Mouse (Mus musculus) yolk sac, embryonic 10.5 days (tissue): Measurements from ENCODE around the gene Klk8.

Experiments used
- DNase-seq: peaks from one replicate; pipeline ENCODE4 v3.0.0-alpha.2; 2017; ENCODE audit warnings: low spot score

Gene Klk8

DNA sequence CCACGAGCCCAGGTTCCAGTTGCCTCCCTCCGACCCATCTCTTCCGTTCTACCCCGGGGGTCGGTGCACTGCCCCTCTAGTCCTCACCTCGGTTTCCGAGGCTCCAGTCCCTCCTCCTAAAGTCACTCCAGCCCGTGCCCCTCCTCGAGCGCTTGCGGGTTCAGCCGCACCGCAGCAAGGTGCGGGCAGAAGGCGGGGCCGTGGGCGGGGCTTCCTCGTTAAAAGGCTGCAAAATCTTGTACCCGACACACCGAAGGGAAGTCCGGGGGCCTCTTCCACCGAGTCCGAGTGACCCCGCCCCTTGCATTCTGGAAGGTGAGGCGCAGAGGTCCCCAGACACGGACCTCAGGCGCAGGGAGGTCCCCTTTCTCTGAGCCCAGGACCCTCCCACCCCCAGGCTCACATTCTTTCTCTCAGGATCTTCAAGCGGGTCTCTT, at the start of gene Klk8:
TSS of gene Klk8 (plus strand) at position 245 of the 437 bp plus-strand sequence.
- DNase-seq: no peak

DNA sequence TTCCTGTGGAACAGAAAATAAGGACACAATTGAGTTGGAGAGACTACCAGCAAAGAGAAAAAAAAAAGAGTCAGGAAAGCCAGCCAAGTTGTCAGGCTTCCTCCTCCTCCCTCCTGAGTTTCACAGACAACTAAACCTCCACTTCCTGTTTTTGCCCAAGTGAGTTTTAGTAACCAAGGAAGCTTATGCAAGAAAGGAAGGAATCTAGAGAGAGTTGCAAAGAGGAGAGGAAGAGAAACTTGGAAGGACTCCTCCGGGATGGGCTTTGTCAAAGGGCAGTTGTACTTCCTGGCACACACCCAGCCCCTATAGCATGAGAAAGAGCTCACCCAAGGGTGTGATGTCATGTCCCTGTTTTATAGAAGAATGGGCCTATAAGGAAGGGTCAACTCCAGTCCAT, 49.6 kb upstream of the Klk8 start:
- no peak for DNase-seq

DNA sequence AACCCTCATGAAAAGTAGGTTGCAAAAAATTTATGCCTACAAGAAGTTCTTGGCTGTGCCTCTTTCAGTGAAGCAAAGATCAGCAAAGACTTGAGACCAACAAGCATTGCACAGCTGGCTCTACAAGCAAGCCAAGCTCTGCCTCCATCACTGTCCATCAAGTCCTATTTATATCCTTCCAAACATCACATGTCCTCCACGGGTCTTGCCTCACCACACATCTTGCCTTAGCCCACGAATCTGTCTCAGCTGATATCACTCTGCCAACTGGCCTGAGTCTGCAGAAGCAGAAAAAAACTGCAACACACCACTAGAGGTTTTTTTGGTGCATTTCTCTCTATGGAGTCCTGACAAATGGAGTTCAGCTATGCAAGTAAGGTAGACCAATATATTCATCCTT, 44.6 kb upstream of the Klk8 start:
- DNase-seq: no peak

DNA sequence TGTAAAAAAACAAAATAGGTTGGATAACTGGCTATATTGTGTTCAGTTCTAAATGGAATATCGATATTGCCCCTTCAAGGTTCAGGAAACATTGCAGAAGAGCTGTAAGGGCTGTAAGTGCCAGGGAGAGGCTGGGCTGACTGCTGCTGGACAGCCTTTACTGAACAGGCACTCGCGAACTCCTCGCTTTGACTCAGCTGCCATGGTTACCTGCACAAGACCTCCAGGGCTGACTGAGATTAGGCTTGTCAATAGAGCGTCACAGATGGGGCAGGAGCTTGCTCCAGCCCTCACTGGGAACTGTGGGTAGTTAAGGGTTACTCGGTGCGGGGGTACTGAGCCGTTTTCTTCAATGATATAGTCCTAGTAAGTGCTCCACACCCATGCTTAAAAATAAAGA, 30.9 kb upstream of the Klk8 start:
- no peak for DNase-seq

DNA sequence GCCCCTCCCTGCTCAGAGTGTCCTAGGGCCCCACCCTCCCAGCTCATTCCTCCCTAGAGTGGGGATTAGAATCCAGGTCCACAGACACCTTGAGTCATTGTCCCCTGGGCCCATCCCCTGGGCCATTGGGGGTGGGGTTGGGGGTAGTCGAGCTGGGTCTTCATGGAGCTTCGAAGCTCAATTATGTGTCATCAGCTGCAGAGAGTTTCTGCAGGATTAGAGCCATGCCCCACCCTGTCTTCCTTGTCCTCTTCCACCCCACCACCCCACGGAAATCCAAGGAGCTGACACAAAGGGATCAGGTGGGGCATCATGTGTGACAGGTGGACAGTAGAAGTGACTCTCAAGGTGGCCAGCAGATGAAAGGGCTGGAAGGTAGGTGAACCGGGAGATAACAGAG, 28.8 kb upstream of the Klk8 start, which contains the start of gene Klk12:
TSS of gene Klk12 (plus strand) at position 301 of the 400 bp plus-strand sequence.
- no peak for DNase-seq

DNA sequence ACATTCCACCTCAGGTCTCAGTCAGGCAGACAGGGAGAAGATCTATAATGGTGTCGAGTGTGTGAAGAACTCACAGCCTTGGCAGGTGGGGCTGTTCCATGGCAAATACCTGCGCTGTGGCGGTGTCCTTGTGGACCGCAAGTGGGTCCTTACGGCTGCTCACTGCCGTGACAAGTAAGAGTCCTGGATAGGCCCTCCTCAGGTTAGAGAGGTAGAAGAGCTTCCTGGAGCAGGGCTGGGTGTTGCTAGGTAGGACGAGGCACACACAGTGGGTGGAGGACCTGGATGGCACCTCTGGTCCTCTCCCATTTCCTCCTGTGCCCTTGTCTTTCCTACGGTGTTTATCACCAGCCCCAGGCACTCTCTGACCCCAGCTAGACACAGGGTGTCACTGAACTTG, 27.7 kb upstream of the Klk8 start:
- DNase-seq: no peak

DNA sequence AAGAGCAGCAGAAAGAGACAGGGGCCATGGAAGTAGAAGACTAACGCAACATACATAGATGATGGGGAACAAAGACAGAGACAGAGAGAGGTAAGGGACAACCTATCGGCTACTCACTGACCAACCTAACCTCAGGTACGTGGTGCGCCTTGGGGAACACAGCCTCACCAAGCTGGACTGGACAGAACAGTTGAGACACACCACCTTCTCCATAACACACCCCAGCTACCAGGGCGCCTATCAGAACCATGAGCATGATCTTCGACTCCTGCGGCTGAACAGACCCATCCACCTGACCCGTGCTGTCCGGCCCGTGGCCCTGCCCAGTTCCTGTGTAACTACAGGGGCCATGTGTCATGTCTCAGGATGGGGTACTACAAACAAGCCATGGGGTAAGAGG, 26.7 kb upstream of the Klk8 start:
- DNase-seq: no peak

DNA sequence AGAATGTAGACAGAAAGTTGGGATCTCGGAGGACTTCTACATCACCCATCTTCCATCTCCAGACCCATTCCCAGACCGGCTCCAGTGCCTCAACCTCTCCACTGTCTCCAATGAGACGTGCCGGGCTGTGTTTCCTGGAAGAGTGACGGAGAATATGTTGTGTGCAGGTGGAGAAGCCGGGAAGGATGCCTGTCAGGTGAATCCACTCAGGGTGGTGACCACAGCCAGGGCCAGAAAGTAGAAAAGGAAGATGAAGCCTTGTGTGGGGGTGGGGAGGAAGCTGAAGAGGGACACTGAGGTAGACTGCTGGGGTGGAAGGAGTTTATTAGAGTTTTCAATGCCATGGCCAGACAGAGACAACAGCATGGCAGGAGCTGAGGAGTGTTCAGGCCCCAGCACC, 25.5 kb upstream of the Klk8 start:
- no peak for DNase-seq

DNA sequence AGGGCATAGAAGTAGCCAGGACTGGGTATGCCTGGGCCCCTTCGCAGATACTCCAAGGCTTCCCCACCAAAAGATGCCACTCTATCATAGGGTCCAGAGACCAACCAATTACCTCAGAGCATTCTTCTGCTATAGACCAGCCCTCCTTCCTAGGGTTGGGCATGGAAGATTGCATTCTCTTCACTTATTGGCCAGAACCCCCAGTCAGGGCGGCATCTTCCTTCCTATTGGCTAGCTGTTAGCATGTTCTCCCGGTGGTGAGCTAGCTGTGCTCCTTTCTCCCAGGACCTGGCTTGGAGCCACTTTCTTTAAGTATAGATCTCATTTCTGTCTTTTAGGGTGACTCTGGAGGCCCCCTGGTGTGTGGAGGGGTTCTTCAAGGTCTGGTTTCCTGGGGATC, 24.5 kb upstream of the Klk8 start:
- no peak for DNase-seq

DNA sequence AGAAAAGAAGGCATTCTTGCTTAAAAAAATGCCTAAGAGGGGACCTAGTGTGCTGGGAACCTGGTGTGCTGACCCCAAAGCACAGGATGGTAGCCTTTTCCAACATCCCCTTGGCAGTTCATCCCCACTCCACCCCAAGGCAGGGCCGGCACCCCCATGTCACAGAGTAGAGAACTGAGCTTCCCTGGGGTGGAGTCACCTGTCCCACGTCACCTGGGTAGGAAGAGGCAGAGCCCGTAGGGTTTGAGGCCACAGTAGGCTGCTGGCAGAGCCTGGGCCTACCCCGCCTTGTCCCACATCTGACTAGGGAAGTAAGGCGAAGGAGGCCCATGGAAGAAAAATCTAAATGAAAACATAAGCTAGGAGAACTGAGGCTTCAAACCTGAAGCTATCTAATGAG, 23.0 kb upstream of the Klk8 start, which contains the start of gene Klk11:
TSS of gene Klk11 (plus strand) at position 241 of the 400 bp plus-strand sequence.
- no peak for DNase-seq

DNA sequence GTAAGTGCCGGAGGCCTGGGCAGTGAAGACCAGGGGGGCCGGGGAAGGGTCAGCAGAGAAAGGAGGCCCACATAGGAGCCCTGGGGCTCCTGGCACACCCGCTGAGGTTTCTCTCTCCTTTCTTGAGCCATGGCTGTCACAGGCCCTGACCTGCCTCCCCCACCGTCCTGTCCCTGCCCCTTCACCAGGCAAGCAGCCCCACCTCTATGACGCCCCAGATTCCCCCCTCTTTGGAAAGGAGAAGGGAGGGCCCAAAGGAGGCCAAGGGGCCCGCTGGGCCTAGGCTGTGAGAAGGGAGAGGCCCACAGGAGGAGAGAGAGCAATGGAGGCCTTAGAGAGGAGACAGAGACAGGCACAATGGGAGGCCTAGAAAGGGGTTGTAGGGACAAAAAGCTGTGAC, 22.6 kb upstream of the Klk8 start:
- no peak for DNase-seq

DNA sequence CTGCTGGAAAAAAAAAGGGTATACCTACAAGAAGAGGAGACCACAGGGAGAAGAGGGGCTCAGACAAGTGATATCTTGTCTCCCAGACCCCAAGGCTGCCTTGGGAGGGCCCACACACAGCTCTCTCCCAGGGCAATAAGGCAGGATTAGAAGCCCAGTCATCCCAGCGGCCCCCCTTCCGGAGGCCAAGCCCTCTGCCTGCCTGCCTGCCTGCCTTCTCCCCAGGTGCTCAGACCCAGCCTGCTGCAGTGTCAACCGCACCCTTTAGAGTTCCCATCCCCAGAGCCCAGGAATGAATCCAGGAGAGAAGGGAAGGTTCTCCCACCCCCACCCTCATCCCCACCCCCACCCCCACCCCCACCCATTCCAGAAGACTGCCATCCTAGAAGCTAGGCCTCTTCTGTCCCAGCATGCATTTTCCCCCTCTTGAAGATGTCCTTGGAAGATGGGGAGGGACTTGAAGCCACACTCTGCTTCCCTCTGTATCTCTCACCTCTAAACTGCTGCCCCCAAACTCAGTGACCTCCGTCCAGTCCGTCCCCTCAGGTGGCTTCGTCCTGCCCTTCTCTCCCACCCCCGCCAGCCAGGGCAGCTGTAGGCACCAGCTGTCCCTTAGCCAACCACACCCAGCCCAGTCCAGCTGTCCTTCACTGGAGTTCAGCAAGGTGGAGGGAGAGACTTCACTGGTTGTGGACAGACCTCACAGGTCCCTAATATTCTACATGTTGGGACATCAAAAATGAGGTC, 21.9 kb upstream of the Klk8 start:
- no peak for DNase-seq

DNA sequence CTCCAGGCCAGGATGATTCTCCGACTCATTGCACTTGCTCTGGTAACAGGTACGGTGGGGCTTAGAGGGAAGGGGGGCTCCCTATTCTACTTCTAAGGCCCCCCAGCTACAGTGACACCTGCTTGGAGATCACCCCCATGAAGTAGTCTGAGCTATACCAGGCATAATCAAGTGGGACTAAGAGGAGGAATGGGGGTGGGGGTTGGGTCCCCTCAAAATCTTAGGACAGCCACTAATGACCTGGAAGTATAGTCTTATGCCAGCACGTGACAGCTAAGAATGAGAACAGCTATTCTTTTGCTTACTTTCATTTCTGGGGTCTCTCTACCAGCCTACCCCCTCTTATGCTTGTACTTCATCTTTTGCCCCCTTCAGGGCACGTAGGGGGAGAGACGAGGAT, 20.9 kb upstream of the Klk8 start:
- DNase-seq: no peak

DNA sequence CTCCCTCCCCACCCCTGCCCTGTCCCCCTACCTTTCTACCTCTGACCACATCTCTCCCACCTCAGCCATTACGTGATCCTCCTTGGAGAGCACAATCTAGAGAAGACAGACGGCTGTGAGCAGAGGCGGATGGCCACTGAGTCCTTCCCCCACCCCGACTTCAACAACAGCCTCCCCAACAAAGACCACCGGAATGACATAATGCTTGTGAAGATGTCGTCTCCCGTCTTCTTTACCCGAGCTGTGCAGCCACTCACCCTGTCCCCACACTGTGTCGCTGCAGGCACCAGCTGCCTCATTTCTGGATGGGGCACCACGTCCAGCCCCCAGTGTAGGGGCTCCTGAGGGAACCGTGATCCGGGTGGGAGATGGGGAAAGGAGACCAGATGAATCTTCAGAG, 20.0 kb upstream of the Klk8 start:
- DNase-seq: no peak

DNA sequence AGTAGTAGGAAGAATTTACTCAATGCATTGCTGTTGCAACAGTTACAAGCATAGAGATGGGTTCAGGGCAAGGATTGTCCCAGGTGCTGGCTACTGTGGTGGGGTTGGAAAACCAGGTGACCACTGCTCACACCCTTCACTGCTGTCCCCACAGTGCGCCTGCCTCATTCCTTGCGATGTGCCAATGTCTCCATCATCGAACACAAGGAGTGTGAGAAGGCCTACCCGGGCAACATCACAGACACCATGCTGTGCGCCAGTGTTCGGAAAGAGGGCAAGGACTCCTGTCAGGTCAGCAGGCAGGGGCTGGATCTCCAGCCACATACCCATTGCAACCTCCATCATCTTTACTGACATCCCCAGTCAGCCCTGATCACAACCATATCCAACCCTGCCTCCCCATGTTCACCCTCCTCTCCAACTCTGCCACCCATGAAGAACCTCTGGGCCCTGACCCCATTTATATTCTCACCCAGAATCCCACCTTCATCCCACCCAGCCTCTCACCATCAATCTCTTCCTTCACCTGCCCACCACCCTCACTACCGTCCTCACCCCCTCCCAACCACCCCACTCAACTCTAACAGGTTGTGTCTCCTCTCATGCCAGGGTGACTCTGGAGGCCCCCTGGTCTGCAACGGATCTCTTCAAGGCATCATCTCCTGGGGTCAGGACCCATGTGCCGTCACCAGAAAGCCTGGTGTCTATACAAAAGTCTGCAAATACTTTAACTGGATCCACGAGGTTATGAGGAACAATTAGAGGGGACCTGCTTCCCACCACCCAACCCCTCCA, 19.0 kb upstream of the Klk8 start:
- no peak for DNase-seq

DNA sequence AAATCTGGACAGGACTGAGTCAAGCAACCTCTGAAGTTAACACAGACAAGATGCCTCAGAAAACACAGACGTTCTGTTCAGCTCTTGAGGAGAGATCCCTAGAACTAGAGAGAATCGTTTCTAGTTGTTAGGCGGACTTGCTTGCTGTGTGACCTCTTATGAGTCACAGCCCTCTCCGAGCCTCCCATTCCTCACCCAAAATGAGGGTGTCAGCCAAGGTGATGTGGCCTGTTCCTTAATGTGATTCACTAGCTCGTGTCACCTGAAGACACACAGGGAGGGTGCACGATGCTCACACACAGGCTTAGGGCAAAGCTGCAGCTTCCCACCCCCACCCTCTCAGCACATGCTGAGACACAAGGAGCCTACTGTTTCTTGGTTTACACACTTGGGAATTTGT, 17.1 kb upstream of the Klk8 start:
- DNase-seq: no peak

DNA sequence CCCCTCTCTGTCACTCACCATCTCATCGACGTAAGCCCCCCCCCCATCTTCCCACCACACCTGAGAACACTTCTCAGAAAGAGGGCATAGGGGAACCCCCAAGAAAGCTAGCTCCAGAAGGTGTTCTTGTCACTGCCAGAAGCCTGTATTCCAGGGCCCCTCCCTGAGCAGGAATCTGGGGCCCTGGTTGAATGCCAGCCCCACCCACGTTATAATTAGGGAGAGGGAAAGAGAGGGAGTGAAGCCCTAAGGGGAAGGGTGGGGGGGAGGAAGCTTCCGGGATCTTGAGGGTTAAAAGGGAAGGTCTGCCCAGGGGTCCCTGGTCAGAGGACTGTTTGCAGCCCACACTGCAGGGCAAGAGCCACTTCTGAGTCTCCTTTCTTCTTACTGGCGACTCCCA, 16.6 kb upstream of the Klk8 start, which contains the start of gene Klk10:
TSS of gene Klk10 (plus strand) at position 290 of the 400 bp plus-strand sequence.
- no peak for DNase-seq

DNA sequence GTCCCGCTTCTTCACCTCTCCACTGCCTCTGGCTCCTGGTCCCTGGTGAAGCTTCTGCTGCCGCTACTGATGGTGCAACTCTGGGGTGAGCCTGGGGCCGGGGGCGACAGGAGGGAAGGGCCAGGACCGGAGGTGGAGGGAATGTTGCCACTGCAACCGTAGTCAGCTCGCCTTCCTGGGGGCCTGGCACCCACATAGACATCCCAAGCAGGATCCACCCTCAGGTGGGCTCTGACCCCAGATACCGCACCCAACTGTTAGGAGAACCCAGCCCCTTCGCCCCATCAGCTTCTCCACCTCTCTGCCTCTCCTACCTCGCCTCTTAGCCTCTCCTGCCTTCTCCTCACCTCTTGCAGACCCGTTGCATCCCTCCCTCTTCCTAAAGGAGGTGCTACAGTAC, 15.8 kb upstream of the Klk8 start:
- no peak for DNase-seq

DNA sequence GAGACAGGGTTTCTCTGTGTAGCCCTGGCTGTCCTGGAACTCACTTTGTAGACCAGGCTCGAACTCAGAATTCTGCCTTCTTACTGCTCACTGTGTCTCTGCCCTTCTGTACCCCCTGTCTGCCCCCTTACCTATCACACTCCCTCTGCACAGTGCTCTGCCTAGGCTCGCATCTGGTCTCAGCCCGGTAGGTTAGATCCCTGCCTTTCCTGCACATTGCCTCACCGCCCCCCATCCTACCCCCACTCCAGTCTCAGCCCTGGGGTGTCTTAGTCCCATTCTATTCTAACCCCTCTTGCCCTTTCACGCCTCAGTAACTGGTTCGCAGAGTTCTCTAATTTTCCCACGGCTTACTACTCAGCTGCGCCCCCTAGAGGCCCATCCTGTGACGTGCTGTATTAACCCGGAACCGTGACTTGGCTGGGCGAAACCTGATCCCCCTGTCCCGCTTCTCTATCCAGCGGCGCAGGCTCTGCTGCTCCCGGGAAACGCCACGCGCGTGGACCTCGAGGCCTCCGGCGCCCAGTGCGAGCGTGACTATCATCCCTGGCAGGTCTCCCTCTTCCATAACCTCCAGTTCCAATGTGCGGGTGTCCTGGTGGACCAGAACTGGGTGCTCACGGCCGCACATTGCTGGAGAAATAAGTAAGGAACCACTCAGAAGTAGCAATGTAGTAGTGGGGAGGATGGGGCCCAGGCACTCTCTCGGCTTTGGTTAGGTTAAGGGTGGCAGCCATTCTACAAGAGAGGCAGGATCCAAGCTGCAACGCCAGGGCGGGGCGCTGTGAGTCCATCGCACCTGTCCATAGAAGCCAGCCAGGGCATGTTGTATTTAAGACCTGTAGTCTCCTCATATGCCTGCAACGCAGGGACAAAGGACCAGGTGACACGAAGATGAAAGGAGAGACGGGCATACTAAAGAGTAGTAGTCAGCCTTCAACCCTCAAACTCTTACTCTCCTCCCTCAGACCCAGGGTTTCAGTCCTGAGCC, 14.8 kb upstream of the Klk8 start:
- DNase-seq: peak; percentile 40

DNA sequence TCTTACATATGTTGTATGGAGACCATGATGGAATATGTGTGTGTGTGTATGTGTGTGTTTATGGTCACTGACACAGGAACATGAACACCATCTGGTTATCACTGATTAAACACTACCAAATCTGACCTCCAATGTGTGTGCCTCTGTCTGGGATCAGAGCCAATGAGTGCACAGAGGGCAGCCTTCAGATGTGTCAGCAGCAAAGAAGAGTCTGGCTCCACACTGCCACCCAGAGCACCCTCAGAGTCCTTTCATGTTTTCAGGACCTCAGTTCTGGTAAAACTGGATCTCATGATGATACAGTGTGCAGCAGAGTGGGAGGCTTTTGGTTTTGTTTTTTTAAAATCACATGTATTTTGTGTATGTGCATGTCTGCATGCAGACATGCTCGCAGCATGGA, 12.1 kb upstream of the Klk8 start:
- DNase-seq: no peak

DNA sequence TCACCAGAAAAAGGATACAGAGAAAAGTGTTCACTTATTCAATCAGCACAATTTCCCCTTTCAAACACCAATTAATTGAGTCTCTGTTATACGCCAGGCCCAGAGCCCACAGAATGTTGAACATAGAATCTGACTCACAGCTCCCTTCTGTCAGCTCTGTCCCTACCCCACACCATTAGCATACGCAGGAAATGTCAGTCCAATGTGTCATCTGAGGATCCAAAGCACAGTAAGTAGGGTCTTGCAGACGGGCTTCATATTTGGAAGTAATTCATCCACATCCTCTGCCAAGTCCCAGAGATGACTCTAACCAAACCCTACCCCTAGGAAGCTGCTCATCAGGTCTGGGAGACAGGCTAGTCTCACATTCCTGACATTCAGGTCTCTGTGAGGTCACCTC, 9.3 kb upstream of the Klk8 start:
- DNase-seq: no peak

DNA sequence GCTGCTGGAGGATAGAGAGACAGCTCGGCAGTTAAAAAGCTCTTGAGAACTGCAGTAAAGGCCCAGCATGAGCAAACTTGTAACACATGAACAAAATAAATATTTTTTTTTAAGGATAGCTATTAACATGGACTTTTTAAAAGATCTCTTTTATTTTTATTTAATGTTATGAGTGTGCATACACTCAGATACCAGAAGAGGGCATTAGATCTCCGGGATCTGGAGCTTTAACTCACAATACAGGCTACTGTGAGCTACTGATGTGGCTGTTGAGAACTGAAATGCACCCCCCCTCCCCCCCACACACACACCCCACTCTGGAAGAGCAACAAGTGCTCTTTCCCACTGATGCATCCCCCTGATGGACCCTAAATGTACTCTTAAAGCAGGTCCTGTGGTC, 8.1 kb upstream of the Klk8 start:
- DNase-seq: no peak
